Mouse (Mus musculus) forebrain, embryonic 10.5 days (tissue): ENCODE data around the gene Flg. TPM values are rescaled to one million over a fixed set of nuclear protein-coding genes. Genes with fewer than 3 reads are reported as not detected.

ENCODE experiments used
- DNase-seq: peaks from one replicate; pipeline ENCODE4 v3.0.0-alpha.2; 2017; ENCODE audit warnings: low spot score; ENCODE audit errors: extremely low spot score
- H3K27ac ChIP-seq: fragments of 300-500 bp; sonication (generic); 2 replicates; pipeline ENCODE4 v1.5.1; 2016; ENCODE audit warnings: mild to moderate bottlenecking
- H3K27me3 ChIP-seq: fragments of 300-500 bp; sonication (generic); 2 replicates; pipeline ENCODE4 v1.6.1; 2016; ENCODE audit warnings: mild to moderate bottlenecking; ENCODE audit not compliant: poor library complexity, severe bottlenecking
- H3K36me3 ChIP-seq: fragments of 300-500 bp; sonication (generic); replicated peaks from 2 replicates; pipeline ENCODE4 v1.6.1; 2016; ENCODE audit warnings: mild to moderate bottlenecking, moderate library complexity
- H3K4me1 ChIP-seq: fragments of 300-500 bp; sonication (generic); 2 replicates; pipeline ENCODE4 v1.6.1; 2016
- H3K4me3 ChIP-seq: fragments of 300-500 bp; sonication (generic); 2 replicates; pipeline ENCODE4 v1.5.1; 2016; ENCODE audit warnings: mild to moderate bottlenecking, moderate library complexity
- H3K9me3 ChIP-seq: fragments of 300-500 bp; sonication (generic); 2 replicates; pipeline ENCODE4 v1.6.1; 2016; ENCODE audit warnings: mild to moderate bottlenecking, moderate library complexity
- WGBS: fragments of 180-500 bp; shearing (Covaris S2); methylation state at CpG from one replicate; pipeline ENCODE4 v1.1.7; 2016; 5-methylcytosine and 5-hydroxymethylcytosine counted together
- polyA plus RNA-seq: library from polyadenylated mRNA; unstranded; fragments of >200 nt; fragmentation: Nextera tagmentation; extraction: Ambion mirVana; gene quantifications from 2 replicates; pipeline ENCODE4 v1.2.1, GENCODE M21; 2016

The Flg gene
- polyA plus RNA-seq = not detected in 2 replicates

- H3K36me3 ChIP-seq = no peaks in the 10 kb centered on the region
- no peaks in the 10 kb centered on the region for H3K4me1 ChIP-seq
- H3K27ac ChIP-seq = no peak within 1 kb of the TSS
- no peak within 1 kb of the TSS for H3K4me3 ChIP-seq
- DNase-seq = no peak
- H3K27me3 ChIP-seq = no peaks in the 10 kb centered on the region
- H3K9me3 ChIP-seq = no peaks in the 10 kb centered on the region
- WGBS = 94% methylated on average over 2 of the region's 2 CpGs
Observed at GRCm38 (mm10) chr3:93273223-93273622, at the start of gene Flg. TSS of gene Flg (plus strand) at chr3:93273523.

DNA sequence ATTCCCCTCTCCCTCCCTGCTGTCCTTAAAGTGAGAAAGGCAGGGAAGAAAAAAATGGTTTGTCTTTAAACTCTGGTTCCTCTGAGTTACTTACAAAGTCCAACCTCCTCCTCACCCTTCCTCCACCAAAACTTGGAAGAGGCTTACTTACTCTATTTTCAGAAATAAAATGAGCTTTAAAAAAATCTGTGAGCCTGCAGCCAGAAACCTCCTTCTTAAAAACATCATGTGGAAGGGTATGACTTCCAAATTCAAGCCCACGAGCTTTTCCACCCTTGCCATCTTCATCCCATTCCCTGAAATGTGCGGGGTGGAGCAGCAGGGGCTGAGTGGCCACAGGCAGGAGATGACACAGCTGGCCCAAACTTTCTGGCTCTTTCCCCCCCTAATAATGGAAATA is 24.2 kb downstream of the Flg start:
- no peak for DNase-seq
- H3K36me3 ChIP-seq = no peaks in the 10 kb centered on the region
- no peaks in the 10 kb centered on the region for H3K27me3 ChIP-seq
- H3K4me3 ChIP-seq = no peak overlapping the region
- no peak overlapping the region for H3K27ac ChIP-seq
- H3K9me3 ChIP-seq = no peaks in the 10 kb centered on the region
- no peaks in the 10 kb centered on the region for H3K4me1 ChIP-seq
- 89% methylated on average over 2 of the region's 2 CpGs for WGBS

GRCm38 (mm10) chr3:93299832-93300231 is 26.5 kb downstream of the Flg start:
- H3K36me3 ChIP-seq = no peaks in the 10 kb centered on the region
- no peak overlapping the region for H3K4me3 ChIP-seq
- H3K27ac ChIP-seq = no peak overlapping the region
- H3K9me3 ChIP-seq = no peaks in the 10 kb centered on the region
- no peaks in the 10 kb centered on the region for H3K4me1 ChIP-seq
- 87% methylated on average over 6 of the region's 6 CpGs for WGBS
- H3K27me3 ChIP-seq = no peaks in the 10 kb centered on the region
- DNase-seq = no peak

DNA sequence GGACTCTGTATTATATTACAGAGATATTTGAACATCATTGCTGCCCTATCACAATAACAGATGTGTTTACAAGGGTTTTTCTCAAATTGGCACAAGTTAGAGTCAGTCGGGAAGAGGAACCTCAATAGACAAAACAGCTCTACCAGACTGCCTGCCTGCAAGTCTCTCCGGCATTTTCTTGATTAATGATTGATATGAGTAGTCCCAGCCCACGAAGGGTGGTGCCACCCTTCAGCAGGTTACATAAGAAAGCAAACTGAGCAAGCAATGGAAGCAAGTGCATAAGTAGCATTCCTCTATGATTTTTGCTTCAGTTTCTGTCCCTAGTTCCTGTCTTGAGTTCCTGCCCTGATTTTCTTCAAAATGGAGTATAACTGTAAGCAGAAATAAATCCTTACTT is 28.6 kb downstream of the Flg start:
- 87% methylated on average over 3 of the region's 3 CpGs for WGBS

DNA sequence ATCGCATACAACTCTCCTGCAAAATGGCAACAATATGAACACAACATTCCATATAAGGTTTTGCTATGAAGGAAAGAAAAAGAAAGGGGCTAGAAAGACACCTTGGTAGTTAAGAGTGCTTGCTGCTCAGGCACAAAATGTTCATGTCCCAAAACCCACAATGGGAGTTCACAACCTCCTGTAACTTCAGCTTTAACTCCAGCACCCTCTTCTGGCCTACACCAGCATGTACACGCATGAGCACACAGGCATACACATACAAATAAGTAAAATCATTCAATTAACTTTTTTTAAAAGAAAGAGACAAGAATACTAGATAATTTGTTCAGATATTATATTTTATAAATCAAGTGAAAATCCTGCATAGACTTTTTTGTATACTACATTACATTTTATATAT is 32.8 kb downstream of the Flg start:
- WGBS = 79% methylated on average over 2 of the region's 2 CpGs
- Histone ChIP-seq H3K4me3 (no peak overlapping the region), H3K27me3 (no peaks in the 10 kb centered on the region), H3K27ac (no peak overlapping the region), H3K36me3 (no peaks in the 10 kb centered on the region), H3K9me3 (no peaks in the 10 kb centered on the region), H3K4me1 (no peaks in the 10 kb centered on the region)
- no peak for DNase-seq

More for the DNA sequence above, 28.6 kb downstream of the Flg start:
- Histone ChIP-seq H3K4me3 (no peak overlapping the region), H3K4me1 (no peaks in the 10 kb centered on the region), H3K9me3 (no peaks in the 10 kb centered on the region), H3K27me3 (no peaks in the 10 kb centered on the region), H3K27ac (no peak overlapping the region), H3K36me3 (no peaks in the 10 kb centered on the region)
- DNase-seq = no peak

DNA sequence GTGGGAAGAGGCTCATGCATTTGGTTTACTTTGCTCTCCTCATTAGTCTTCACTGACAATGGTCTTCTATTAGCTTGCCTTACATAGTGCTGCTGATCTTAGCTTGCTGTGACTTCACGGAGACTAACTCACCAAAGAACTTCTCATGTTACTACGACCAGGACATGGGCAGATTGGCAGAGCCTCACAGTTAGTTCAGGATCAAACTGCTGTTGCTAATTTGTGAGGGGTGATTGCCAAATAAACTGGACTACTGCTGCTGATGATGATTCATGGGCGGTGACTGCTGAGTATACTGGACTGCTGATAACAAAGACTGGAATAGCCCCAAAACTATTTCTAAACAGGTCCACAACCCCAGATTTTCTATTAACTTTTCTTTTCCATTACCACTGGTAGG is 38.0 kb downstream of the Flg start:
- Histone ChIP-seq H3K27ac (no peak overlapping the region), H3K36me3 (no peaks in the 10 kb centered on the region), H3K4me1 (no peaks in the 10 kb centered on the region), H3K4me3 (no peak overlapping the region), H3K9me3 (no peaks in the 10 kb centered on the region), H3K27me3 (no peaks in the 10 kb centered on the region)
- DNase-seq = no peak
- 78% methylated on average over 3 of the region's 3 CpGs for WGBS

GRCm38 (mm10) chr3:93314388-93314787 is 41.1 kb downstream of the Flg start:
- Histone ChIP-seq H3K36me3 (no peaks in the 10 kb centered on the region), H3K9me3 (no peaks in the 10 kb centered on the region), H3K4me1 (no peaks in the 10 kb centered on the region), H3K27ac (no peak overlapping the region), H3K4me3 (no peak overlapping the region), H3K27me3 (no peaks in the 10 kb centered on the region)
- 87% methylated on average over 1 of the region's 1 CpGs for WGBS
- no peak for DNase-seq

- Histone ChIP-seq H3K27ac (no peak within 1 kb of the TSS), H3K36me3 (no peaks in the 10 kb centered on the region), H3K4me3 (no peak within 1 kb of the TSS), H3K27me3 (no peaks in the 10 kb centered on the region), H3K4me1 (no peaks in the 10 kb centered on the region), H3K9me3 (no peaks in the 10 kb centered on the region)
- no peak for DNase-seq
- 88% methylated on average over 2 of the region's 2 CpGs for WGBS
Observed at GRCm38 (mm10) chr3:93319449-93319848, 46.1 kb downstream of the Flg start, which contains the start of gene Hrnr. TSS of gene Hrnr (plus strand) at chr3:93319749.

DNA sequence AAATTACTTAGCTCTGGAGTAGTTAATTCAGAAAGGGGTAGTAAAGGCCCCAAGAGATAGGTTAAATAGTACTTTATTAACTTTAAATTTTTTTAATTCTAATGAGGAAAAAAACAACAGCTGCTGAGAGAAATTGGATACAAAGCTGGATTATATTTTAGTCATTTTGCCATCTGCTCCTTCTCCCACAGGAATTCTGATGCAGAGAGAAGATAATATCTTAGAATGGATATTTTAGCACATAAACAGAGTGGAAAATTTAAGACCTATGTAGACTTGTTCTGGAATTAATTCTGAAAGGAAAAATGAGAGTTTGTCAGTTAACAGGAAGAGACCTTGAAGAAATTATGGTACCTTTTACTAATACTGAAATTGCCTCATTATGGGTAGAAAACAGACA is 64.4 kb downstream of the Flg start:
- no peak overlapping the region for H3K27ac ChIP-seq
- no peaks in the 10 kb centered on the region for H3K4me1 ChIP-seq
- no peaks in the 10 kb centered on the region for H3K9me3 ChIP-seq
- no peak overlapping the region for H3K4me3 ChIP-seq
- H3K36me3 ChIP-seq = no peaks in the 10 kb centered on the region
- no peaks in the 10 kb centered on the region for H3K27me3 ChIP-seq
- DNase-seq = no peak

DNA sequence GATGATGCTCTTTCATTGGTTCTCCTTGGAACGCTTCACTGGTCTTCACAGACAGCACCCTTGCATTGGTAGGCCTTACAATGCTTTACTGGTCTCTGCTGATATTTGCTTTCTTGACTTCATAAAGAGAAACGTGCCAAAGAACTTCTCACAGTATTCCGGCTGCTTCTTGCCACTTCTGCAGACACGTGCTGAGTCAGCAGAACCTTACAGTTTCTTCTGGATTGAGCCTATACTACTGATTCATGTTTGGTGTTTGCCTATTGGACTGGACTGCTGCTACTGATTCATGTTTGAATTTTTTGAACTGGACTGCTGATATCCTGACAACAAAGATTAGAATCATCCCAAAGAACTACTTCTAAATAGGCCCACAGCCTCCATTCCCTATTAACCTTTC is 66.7 kb downstream of the Flg start:
- H3K4me1 ChIP-seq = no peaks in the 10 kb centered on the region
- no peak overlapping the region for H3K27ac ChIP-seq
- DNase-seq = no peak
- no peak overlapping the region for H3K4me3 ChIP-seq
- H3K9me3 ChIP-seq = no peaks in the 10 kb centered on the region
- H3K36me3 ChIP-seq = no peaks in the 10 kb centered on the region
- H3K27me3 ChIP-seq = no peaks in the 10 kb centered on the region
- 92% methylated on average over 4 of the region's 4 CpGs for WGBS

Other genes with a start within 250 kb of the Flg start
- not detected in 2 replicates for gene Gm4858, start 204.7 kb upstream of the Flg start, polyA plus RNA-seq
- not detected in 2 replicates for gene Crnn, start 128.7 kb upstream of the Flg start, polyA plus RNA-seq
- gene Flg2, start 76.2 kb upstream of the Flg start, polyA plus RNA-seq = not detected in 2 replicates
- not detected in 2 replicates for gene Hrnr, start 46.2 kb downstream of the Flg start, polyA plus RNA-seq
- gene Rptn, start 120.2 kb downstream of the Flg start, polyA plus RNA-seq = not detected in 2 replicates
- gene Tchh, start 168.8 kb downstream of the Flg start, polyA plus RNA-seq = 0.30 and 0.37 TPM in 2 replicates
- not detected in 2 replicates for gene Tchhl1, start 195.2 kb downstream of the Flg start, polyA plus RNA-seq
- gene S100a11, start 247.0 kb downstream of the Flg start, polyA plus RNA-seq = 211 and 229 TPM in 2 replicates